Mouse (Mus musculus) intestine, embryonic 15.5 days (tissue): ENCODE data around the gene Kat2b. TPM values are rescaled to one million over a fixed set of nuclear protein-coding genes. Genes with fewer than 3 reads are reported as not detected.
"Not testable (repeated sequence)": the region's sequence is repeated elsewhere in the genome, so short reads cannot be mapped to it uniquely, and the experiment has no call there.

ENCODE experiments used
- ATAC-seq: fragments of 200-750 bp; cut with Nextera tagmentation; 2 replicates; pipeline ENCODE4 v1.8.0; 2017; ENCODE audit warnings: moderate TSS enrichment, moderate library complexity
- H3K27ac ChIP-seq: fragments of 300-500 bp; sonication (generic); 2 replicates; pipeline ENCODE4 v1.5.1; 2015; ENCODE audit warnings: mild to moderate bottlenecking, inconsistent platforms
- H3K27me3 ChIP-seq: fragments of 300-500 bp; sonication (generic); replicated peaks from 2 replicates; pipeline ENCODE4 v1.6.1; 2015; ENCODE audit warnings: inconsistent platforms
- H3K36me3 ChIP-seq: fragments of 300-500 bp; sonication (generic); 2 replicates; pipeline ENCODE4 v1.6.1; 2015; ENCODE audit warnings: inconsistent platforms
- H3K4me1 ChIP-seq: fragments of 300-500 bp; sonication (generic); replicated peaks from 2 replicates; pipeline ENCODE4 v1.6.1; 2015; ENCODE audit warnings: inconsistent platforms
- H3K4me2 ChIP-seq: fragments of 300-500 bp; sonication (generic); replicated peaks from 2 replicates; pipeline ENCODE4 v1.6.1; 2015; ENCODE audit warnings: mild to moderate bottlenecking, inconsistent platforms
- H3K4me3 ChIP-seq: fragments of 300-500 bp; sonication (generic); replicated peaks from 2 replicates; pipeline ENCODE4 v1.5.1; 2015; ENCODE audit warnings: inconsistent platforms
- H3K9ac ChIP-seq: fragments of 300-500 bp; sonication (generic); 2 replicates; pipeline ENCODE4 v1.6.1; 2015; ENCODE audit warnings: inconsistent platforms
- H3K9me3 ChIP-seq: fragments of 300-500 bp; sonication (generic); 2 replicates; pipeline ENCODE4 v1.6.1; 2016; ENCODE audit warnings: inconsistent platforms
- WGBS: fragments of 180-500 bp; shearing (Covaris S2); methylation state at CpG from one replicate; pipeline ENCODE4 v1.1.7; 2015; 5-methylcytosine and 5-hydroxymethylcytosine counted together
- polyA plus RNA-seq: library from polyadenylated mRNA; unstranded; fragments of >200 nt; fragmentation: Nextera tagmentation; extraction: Ambion mirVana; gene quantifications from 2 replicates; pipeline ENCODE4 v1.2.1, GENCODE M21; 2015

Kat2b gene
- polyA plus RNA-seq, 1 experiment from 2014 or later = 4.3 TPM

DNA sequence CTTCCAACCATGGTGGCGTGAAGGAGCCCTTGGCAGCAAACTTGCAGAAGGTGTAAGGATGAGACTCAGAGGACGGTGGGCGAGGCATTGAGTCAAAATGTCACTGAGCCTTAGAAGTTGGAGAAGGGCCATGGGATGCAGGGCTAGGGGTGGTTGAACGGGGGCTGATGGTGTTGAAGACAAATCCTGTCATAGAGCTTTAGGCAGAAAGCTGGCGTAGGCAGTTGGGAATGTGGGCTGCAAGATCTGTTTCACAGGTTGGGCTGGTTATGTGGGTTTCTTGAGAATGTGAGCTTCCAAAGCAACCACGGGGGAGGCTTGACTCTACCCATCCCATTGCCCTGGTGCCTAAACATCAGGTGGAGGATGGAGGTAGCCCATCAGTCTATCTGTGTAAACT, 23.4 kb downstream of the Kat2b start:
- Histone ChIP-seq H3K4me1 (peaks cover 14% of the 10 kb centered on the region; the same call in 1 of the 2 replicates), H3K36me3 (no peaks in the 10 kb centered on the region), H3K4me3 (no peak overlapping the region), H3K27me3 (no peaks in the 10 kb centered on the region), H3K27ac (no peak overlapping the region), H3K9ac (no peak overlapping the region), H3K4me2 (no peak overlapping the region), H3K9me3 (no peaks in the 10 kb centered on the region)
- no peak for ATAC-seq
- 91% methylated on average over 6 of the region's 6 CpGs for WGBS

GRCm38 (mm10) chr17:53591910-53592309, 25.2 kb downstream of the Kat2b start:
- no peak for ATAC-seq
- Histone ChIP-seq H3K27ac (no peak overlapping the region), H3K9me3 (no peaks in the 10 kb centered on the region), H3K36me3 (no peaks in the 10 kb centered on the region), H3K4me1 (peaks cover 10% of the 10 kb centered on the region; the same call in 1 of the 2 replicates), H3K27me3 (no peaks in the 10 kb centered on the region), H3K4me2 (no peak overlapping the region), H3K9ac (no peak overlapping the region), H3K4me3 (no peak overlapping the region)
- WGBS = 91% methylated on average over 5 of the region's 5 CpGs

GRCm38 (mm10) chr17:53594590-53594989, 27.9 kb downstream of the Kat2b start:
- Histone ChIP-seq H3K36me3 (no peaks in the 10 kb centered on the region), H3K4me1 (no peaks in the 10 kb centered on the region), H3K4me2 (no peak overlapping the region), H3K9me3 (no peaks in the 10 kb centered on the region), H3K4me3 (no peak overlapping the region), H3K27ac (no peak overlapping the region), H3K27me3 (no peaks in the 10 kb centered on the region), H3K9ac (no peak overlapping the region)
- WGBS = 79% methylated on average over 4 of the region's 4 CpGs
- no peak for ATAC-seq

DNA sequence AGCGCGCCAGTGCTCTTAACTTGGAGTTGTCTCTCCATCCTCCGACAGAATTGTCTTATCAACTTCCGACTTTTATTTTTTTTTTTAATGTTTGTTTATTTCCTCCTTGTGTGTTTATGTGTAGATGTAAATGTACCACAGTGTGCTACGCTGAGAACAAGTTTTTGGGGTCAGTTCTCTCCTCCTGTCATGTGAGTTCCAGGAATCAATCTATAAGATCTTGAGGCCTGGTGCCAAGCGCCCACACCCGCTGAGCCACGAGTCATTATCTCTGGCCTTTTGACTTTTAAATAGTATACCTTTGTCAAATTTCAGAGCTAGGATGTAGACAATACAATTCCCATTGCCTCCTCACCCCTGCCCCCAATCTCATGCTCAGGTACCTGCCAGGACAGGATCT, 28.9 kb downstream of the Kat2b start:
- H3K9ac ChIP-seq = no peak overlapping the region
- ATAC-seq = no peak
- H3K27ac ChIP-seq = no peak overlapping the region
- no peaks in the 10 kb centered on the region for H3K9me3 ChIP-seq
- WGBS = 83% methylated on average over 8 of the region's 8 CpGs
- no peaks in the 10 kb centered on the region for H3K4me1 ChIP-seq
- no peaks in the 10 kb centered on the region for H3K36me3 ChIP-seq
- no peak overlapping the region for H3K4me3 ChIP-seq
- H3K4me2 ChIP-seq = no peak overlapping the region
- no peaks in the 10 kb centered on the region for H3K27me3 ChIP-seq

DNA sequence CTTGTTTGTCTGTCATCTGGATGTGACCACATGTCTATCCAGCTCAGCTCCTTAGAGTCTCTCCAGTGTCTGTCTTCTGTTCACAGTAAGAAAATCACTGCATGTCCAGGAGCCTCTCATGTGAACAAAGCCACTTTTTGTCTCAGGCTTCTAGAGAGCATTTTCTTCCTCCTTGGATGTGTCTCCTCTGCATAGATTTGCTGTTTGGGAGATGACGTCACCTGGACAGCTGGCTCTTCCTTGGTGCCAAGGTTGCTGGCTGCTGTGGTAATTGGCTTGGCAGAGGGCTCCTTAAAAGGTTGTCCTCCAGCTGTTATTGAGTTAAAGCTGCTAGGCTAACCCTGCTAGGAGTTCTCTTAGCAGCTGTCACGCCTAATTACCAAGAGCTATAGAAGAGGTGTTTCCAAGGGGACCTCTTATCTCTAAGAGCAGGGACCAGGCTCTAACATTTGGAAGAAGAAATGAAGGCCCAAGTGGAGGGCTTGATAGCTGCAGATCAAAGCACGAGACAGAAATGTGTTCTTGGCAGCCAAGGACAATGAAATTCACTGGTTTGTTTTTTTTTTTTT, 29.7 kb downstream of the Kat2b start:
- ATAC-seq = peak; percentile 56
- H3K4me1 ChIP-seq = no peaks in the 10 kb centered on the region
- H3K36me3 ChIP-seq = no peaks in the 10 kb centered on the region
- H3K4me3 ChIP-seq = no peak overlapping the region
- no peaks in the 10 kb centered on the region for H3K9me3 ChIP-seq
- H3K9ac ChIP-seq = no peak overlapping the region
- no peaks in the 10 kb centered on the region for H3K27me3 ChIP-seq
- no peak overlapping the region for H3K4me2 ChIP-seq
- 33% methylated on average over 3 of the region's 3 CpGs for WGBS
- H3K27ac ChIP-seq = no peak overlapping the region

- Histone ChIP-seq H3K9me3 (no peaks in the 10 kb centered on the region), H3K4me2 (no peak overlapping the region), H3K4me3 (no peak overlapping the region), H3K36me3 (no peaks in the 10 kb centered on the region), H3K27me3 (no peaks in the 10 kb centered on the region), H3K4me1 (no peaks in the 10 kb centered on the region), H3K27ac (no peak overlapping the region), H3K9ac (no peak overlapping the region)
- WGBS = 78% methylated on average over 11 of the region's 11 CpGs
- no peak for ATAC-seq
These were observed 30.5 kb downstream of the Kat2b start for GRCm38 (mm10) chr17:53596941-53597790.

DNA sequence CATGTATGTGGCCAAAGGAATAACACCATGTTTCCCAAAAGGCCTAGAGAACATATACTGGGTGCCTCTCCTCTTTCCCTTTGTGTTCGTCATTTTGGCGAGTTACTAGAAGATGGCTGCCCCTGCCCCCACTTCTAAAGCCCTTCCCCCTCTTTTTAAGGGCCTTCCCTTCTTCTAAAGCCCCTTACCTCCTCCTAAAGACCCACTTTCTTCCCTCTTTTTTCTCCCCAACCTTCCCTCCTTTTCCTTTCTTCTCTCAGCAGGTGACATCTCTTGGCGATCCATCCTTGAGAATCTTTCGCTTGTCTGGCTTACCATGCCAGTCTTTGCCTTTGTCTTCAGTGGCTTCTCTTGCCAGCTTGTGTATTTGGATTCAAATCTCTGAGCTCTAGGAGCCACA, 31.9 kb downstream of the Kat2b start:
- no peaks in the 10 kb centered on the region for H3K27me3 ChIP-seq
- H3K4me3 ChIP-seq = no peak overlapping the region
- H3K9ac ChIP-seq = no peak overlapping the region
- H3K27ac ChIP-seq = no peak overlapping the region
- H3K4me1 ChIP-seq = no peaks in the 10 kb centered on the region
- no peak overlapping the region for H3K4me2 ChIP-seq
- no peaks in the 10 kb centered on the region for H3K9me3 ChIP-seq
- ATAC-seq = no peak
- H3K36me3 ChIP-seq = no peaks in the 10 kb centered on the region
- 91% methylated on average over 4 of the region's 4 CpGs for WGBS

GRCm38 (mm10) chr17:53603236-53603635, 36.6 kb downstream of the Kat2b start:
- H3K27ac ChIP-seq, H3K9me3 ChIP-seq, H3K4me3 ChIP-seq, H3K4me2 ChIP-seq, H3K4me1 ChIP-seq, H3K27me3 ChIP-seq, H3K36me3 ChIP-seq, H3K9ac ChIP-seq, ATAC-seq: not testable (repeated sequence)
- no CpG with 5 or more reads among the region's 7 CpGs for WGBS

DNA sequence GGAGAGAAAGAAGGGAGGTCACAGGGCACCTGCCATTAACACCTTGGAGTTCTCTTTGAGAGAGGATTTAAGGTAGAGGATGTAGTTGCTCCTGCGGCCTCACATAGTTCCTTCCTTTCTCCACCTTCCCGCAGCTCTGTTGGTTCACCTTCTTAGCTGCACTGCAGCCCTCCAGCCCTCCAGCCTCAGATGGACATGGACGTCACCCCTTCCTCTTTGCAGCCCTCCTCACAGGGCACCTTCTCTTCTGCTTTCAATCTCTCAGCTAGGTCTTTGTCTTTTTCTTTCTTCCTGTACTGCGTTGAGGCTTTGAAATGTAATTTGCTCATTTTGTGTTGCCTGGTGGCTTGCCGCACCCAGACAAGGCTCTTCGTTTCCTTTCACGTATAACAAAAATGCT, 39.4 kb downstream of the Kat2b start:
- H3K27me3 ChIP-seq, H3K36me3 ChIP-seq, H3K4me2 ChIP-seq, H3K9ac ChIP-seq, ATAC-seq, H3K27ac ChIP-seq, H3K4me3 ChIP-seq, H3K4me1 ChIP-seq, H3K9me3 ChIP-seq: not testable (repeated sequence)
- no CpG with 5 or more reads among the region's 7 CpGs for WGBS

- H3K4me1 ChIP-seq, H3K27me3 ChIP-seq, ATAC-seq, H3K9ac ChIP-seq, H3K4me2 ChIP-seq, H3K4me3 ChIP-seq, H3K9me3 ChIP-seq, H3K36me3 ChIP-seq, H3K27ac ChIP-seq: not testable (repeated sequence)
- no CpG with 5 or more reads among the region's 7 CpGs for WGBS
These were observed 42.3 kb downstream of the Kat2b start for GRCm38 (mm10) chr17:53608924-53609323.

- no peak for ATAC-seq
- H3K4me2 ChIP-seq = no peak overlapping the region
- H3K4me3 ChIP-seq = no peak overlapping the region
- WGBS = 91% methylated on average over 6 of the region's 6 CpGs
- no peaks in the 10 kb centered on the region for H3K36me3 ChIP-seq
- no peaks in the 10 kb centered on the region for H3K4me1 ChIP-seq
- H3K9ac ChIP-seq = no peak overlapping the region
- no peaks in the 10 kb centered on the region for H3K27me3 ChIP-seq
- H3K27ac ChIP-seq = no peak overlapping the region
- no peaks in the 10 kb centered on the region for H3K9me3 ChIP-seq
These were observed 50.8 kb downstream of the Kat2b start for GRCm38 (mm10) chr17:53617295-53617957.

- Histone ChIP-seq H3K4me2 (no peak overlapping the region), H3K27ac (no peak overlapping the region), H3K9ac (no peak overlapping the region), H3K27me3 (no peaks in the 10 kb centered on the region), H3K4me3 (no peak overlapping the region), H3K9me3 (no peaks in the 10 kb centered on the region), H3K36me3 (no peaks in the 10 kb centered on the region), H3K4me1 (no peaks in the 10 kb centered on the region)
- WGBS = 94% methylated on average over 7 of the region's 7 CpGs
- no peak for ATAC-seq
These were observed 51.7 kb downstream of the Kat2b start for GRCm38 (mm10) chr17:53618369-53618768.
